Mouse (Mus musculus): ENCODE measurements around the gene Oas1g. TPM values are rescaled to one million over a fixed set of nuclear protein-coding genes. Genes with fewer than 3 reads are reported as not detected.
"Not testable (repeated sequence)": the region's sequence is repeated elsewhere in the genome, so short reads cannot be mapped to it uniquely, and the experiment has no call there.

Oas1g gene
- polyA plus RNA-seq, 1 experiment from 2014 or later, result 5.6 TPM

DNA sequence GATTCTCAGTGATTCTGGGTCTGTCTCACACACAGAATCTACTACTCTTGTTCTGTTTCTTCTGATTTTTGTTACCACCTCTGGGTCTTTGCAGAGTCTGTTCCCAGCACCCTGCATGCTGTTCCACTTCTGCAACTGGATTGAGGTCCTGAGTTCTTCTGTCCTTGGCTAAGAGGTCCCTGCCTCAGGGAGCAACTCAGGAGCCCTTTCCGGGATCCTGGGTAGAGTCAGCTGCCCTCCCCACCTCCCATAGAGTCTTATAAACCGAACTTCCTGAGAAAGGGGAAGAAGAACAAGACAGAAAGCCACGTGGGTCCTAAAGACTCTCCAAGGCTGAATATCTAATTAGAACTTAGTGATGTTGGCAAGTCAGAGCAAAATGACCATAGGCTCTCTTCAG, 3.6 kb upstream of the Oas1g start:
- no peak for DNase-seq (ENCODE audit: low spot score)

DNA sequence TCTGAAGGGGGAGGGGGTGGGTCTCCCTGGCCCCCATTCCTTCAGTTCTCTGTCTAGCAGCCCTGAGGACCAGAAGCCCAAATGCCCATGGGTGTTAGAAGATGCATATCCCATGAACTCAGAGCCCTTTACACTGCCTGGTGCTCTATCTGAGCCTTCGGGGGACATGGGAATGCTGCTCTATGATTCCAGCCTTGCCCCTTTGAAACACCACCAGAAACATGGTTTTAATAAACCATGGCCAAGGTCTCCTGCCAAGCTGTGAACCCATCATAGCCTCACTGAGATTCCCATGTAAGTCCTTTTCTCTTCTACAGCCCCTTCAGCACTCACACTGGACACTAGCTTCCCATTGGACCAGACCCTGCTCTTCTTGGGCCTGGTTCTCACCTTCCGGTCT, 2.6 kb upstream of the Oas1g start:
- DNase-seq (ENCODE audit: low spot score), result no peak

DNA sequence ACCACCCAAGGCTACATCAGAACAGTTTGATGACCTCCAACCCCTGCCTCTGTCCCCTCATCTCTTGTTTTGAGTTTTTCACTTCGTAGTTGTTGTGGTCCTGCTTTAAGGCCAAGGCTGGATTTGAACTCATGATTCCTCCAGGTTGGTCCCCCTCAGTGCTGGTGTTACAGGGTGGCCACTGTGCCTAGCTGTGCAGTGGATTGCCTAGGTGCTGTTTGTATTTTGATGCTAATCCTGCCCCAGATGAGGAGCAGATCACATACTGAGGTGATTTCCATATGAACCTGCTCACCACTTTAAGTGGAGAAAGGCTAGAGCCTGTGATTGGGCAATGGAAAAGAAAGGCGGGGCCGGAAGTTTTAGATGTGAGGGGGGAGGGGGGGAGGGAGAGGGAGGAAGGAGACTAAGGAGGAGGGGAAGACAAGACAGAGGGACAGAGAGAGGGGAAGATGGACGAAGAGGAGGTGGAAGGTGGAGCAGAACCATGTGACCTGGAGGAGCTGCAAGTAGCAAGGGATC, 942 bp upstream of the Oas1g start:
- not testable (repeated sequence) for DNase-seq (ENCODE audit: low spot score)

DNA sequence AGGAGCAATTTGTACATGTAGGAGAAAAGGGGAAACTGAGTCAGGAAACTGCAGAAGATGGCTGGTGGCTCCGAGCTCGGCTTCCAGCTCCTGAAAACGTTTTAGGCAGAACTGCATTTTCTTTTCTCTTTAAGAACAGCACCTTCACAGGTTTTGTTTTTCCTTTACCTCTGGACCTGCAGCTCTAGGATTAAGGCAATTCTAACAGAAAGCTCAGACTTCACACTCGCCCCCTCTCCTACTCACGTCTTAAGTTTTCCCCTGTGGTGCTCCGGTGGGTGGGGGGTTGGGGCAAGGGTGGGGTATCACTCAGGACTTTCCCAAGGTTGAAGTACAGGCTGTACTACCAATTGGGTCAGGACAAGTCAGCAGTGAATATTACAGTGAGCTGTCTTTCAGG, 418 bp upstream of the Oas1g start:
- no peak for DNase-seq (ENCODE audit: low spot score)

- DNase-seq (ENCODE audit: low spot score), result not testable (repeated sequence)
Observed at GRCm38 (mm10) chr5:120881681-120882080, 5.7 kb downstream of the Oas1g start.

DNA sequence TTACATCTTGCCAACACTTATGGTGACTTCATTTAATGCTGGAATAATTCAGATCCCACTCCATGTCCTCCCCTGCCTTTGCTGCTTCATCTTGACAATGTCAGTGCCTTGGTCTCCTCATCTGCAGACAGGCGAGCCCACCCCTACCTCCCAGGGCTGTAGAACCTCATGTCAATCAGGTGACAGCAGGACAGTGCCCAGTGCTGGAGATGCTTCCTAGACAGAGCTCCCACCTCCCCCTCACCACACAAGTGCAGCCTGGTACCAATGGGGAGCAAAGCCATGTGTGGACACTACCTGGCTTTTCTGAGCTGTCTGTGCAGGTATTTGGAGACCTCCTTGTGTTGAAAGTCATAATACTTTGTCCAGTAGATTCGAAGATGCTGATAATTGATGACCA, 8.6 kb downstream of the Oas1g start:
- not testable (repeated sequence) for DNase-seq (ENCODE audit: low spot score)

- not testable (repeated sequence) for DNase-seq (ENCODE audit: low spot score)
Observed at GRCm38 (mm10) chr5:120877407-120877806, 10.0 kb downstream of the Oas1g start.

DNA sequence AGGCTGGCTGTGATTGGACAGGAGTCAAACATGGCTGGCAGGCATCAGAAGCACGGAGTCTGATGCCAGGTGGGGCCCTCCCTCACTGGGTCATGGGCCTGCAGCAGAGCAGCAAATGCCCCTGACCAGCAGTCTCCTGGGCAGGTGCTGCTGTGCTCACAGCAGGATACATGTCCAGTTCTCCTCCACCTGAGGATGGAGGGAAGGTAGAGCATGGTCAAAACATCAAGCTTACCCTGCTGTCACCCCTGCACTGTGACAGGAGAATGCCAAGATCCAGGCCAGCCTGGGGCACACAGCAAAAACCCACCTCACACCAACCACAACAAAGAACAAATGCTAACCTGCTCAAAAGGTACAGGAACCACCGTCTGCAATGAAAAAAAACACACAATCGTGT, 10.6 kb downstream of the Oas1g start:
- not testable (repeated sequence) for DNase-seq (ENCODE audit: low spot score)

GRCm38 (mm10) chr5:120871469-120871868, 15.9 kb downstream of the Oas1g start:
- no peak for DNase-seq (ENCODE audit: low spot score)

DNA sequence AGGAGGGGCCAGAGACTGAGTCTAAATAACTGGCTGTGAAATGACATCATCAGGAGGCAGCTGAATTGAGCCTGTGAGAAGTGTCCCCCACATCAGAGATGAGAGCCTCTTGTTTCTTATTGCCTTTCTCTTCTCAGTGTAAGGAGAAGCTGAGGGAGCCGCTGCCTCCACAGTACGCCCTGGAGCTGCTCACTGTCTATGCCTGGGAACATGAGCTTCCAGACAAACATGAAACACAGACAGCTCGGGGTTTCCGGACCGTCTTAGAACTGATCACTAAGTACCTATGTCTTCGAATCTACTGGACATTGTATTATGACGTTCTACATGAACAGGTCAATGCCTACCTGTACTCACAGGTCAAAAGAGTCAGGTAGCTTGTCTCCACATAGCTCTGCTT, 16.6 kb downstream of the Oas1g start:
- DNase-seq (ENCODE audit: low spot score), result no peak

DNA sequence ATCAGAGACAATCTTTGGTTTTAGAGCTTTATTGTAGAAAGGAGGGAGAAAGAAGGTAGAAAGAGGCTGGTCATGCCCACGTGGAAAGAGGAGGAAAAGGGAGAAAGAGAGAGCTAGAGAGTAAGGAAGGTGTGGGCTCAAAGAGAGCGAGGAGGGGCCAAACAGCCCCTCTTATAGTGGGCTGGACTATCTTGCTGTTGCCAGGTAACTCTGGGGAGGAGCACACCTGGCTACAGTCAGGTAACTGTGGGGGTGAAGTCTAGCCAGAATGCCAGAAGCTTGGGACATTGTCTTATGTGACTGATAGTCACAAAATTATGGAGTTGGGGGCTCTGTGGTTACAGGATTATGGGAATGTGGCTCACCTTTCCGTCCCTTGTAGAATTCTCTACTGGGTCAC, 17.3 kb downstream of the Oas1g start:
- no peak for DNase-seq (ENCODE audit: low spot score)

DNA sequence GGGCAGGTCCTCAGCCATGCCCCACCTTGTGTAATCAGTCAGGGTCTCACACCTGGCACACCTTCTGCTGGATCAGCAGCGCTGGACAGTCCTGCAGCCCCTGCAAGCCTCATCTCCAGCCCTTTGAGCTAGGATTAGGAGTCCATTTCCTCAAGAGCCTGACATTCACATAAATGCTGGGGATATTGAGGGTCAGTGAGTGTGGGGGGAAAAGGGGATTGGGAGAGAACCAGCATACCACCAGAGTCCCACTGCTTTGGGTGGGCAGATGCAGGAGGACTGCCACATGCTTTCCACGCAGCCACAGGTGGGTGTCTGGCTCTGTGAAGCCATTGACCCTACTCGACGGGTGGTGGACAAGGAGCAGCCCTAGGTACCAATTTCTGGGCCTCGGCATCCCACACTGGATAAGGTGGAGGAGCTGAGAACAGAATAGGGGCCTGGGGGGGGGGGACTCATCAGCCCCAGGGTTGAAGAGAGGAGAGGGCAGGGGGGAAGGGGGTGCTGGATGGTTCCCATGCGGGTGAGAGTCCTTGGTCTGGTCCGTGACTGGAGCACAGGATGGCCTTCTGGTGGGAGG, 17.9 kb downstream of the Oas1g start:
- no peak for DNase-seq (ENCODE audit: low spot score)

DNA sequence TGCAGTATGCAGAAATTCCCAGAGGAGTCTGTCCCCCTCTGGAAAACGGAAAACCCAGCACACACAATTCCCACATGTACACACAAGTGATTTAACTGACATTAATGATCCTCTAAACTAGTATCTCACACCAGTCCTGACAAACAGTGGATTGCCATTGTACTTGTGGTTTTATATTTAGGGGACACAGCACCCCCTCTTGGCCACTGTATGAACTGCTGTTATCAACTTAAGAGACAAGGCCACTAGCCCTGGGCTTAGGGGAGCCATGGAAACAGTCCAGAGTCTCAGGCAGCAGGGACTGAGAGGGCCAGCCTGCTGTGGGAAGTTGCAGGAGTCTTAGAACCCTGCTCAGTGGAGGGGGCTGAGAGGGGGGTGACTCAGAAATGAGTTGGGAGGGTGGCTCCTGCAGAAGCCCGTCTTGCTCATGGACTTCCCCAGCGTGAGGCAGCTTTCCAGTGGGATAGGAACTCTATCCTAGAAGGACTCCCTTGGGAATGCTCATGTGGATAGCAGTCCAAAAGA, 22.0 kb downstream of the Oas1g start:
- DNase-seq (ENCODE audit: low spot score), result peak; percentile 37

- no peak for DNase-seq (ENCODE audit: low spot score)
Observed at GRCm38 (mm10) chr5:120861121-120861520, 26.3 kb downstream of the Oas1g start, which contains the start of gene Oas1h. Oas1h (plus strand) TSS chr5:120861421.

DNA sequence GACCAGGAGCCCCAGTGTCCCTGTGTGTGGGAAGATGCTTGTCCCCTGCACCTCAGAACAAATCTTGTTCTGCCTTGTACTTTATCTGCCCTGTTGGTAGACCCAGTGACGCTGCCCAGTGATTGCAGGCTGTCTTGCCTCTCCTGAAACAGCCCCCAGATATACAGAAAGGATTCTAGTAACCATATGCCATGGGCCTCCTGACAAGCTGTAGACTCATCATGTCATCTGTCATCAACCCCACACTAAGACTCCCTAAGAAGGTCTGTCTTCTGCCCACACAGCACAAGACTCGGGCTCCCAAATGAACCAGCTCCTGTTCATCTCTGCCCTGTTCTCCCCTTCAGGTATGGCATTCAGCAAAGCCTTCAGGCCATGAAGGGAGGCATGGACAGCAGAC, 28.2 kb downstream of the Oas1g start:
- no peak for DNase-seq (ENCODE audit: low spot score)

GRCm38 (mm10) chr5:120849601-120850136, 37.7 kb downstream of the Oas1g start:
- DNase-seq (ENCODE audit: low spot score), result peak; percentile 53

GRCm38 (mm10) chr5:120847067-120847466, 40.3 kb downstream of the Oas1g start, which contains the start of gene Oas1f:
Oas1f (plus strand) TSS chr5:120847367.
- DNase-seq (ENCODE audit: low spot score), result no peak

GRCm38 (mm10) chr5:120844713-120845112, 42.7 kb downstream of the Oas1g start:
- no peak for DNase-seq (ENCODE audit: low spot score)

GRCm38 (mm10) chr5:120836731-120837585, 50.5 kb downstream of the Oas1g start:
- peak; percentile 57 for DNase-seq (ENCODE audit: low spot score)

- DNase-seq (ENCODE audit: low spot score), result no peak
Observed at GRCm38 (mm10) chr5:120833335-120834280, 53.8 kb downstream of the Oas1g start.

DNA sequence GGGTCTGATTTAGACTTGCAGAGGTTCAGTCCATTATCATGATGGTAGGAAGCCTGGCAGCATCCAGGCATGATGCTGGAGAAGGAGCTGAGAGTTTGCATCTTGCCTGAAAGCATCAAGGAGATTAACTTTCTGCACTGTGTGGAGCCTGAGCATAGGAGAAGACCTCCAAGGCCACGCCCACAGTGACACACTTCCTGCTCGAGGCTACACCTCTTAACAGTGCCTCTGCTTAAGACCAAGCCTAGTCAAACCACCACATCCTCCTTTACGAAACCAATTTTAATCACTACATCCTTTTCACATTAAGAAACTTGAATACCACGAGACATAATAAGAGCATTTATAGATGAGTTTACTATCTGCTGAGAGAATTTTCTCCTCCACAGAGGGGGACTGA, 56.4 kb downstream of the Oas1g start:
- DNase-seq (ENCODE audit: low spot score), result peak; percentile 46
